Mouse (Mus musculus) bone marrow macrophage, adult 2 months (primary cell): ENCODE measurements around the gene Rhob. TPM values are rescaled to one million over a fixed set of nuclear protein-coding genes. Genes with fewer than 3 reads are reported as not detected.

Experiments
- H3K27ac ChIP-seq: 2 replicates; pipeline ENCODE4 v1.5.1; 2012; ENCODE audit warnings: low read depth, low read length; ENCODE audit not compliant: insufficient read depth
- H3K4me1 ChIP-seq: 2 replicates; pipeline ENCODE4 v1.6.1; 2012; ENCODE audit warnings: low read length; ENCODE audit not compliant: control insufficient read depth, insufficient read depth
- H3K4me3 ChIP-seq: 2 replicates; pipeline ENCODE4 v1.5.1; 2012; ENCODE audit warnings: mild to moderate bottlenecking, low read length, moderate library complexity; ENCODE audit not compliant: insufficient read depth
- CTCF ChIP-seq: IDR thresholded peaks from 2 replicates; pipeline ENCODE4 v1.5.1; 2012; ENCODE audit warnings: low read depth, mild to moderate bottlenecking, low read length, moderate library complexity
- POLR2A ChIP-seq: IDR thresholded peaks from 2 replicates; pipeline ENCODE4 v1.6.1; 2012; ENCODE audit warnings: mild to moderate bottlenecking, low read depth, low read length, borderline replicate concordance
- polyA plus RNA-seq: library from polyadenylated mRNA; stranded (reverse); fragments of >200 nt; gene quantifications from 2 replicates; pipeline ENCODE4 v1.2.4, GENCODE M21; 2012; ENCODE audit not compliant: missing spikeins, insufficient read depth, insufficient read length

The Rhob gene
- polyA plus RNA-seq, 1 experiment: 50.1 TPM

- Histone ChIP-seq H3K4me3 (no peak overlapping the region), H3K27ac (no peak overlapping the region), H3K4me1 (no peaks in the 10 kb centered on the region)
- no peak for TF ChIP-seq POLR2A
- TF ChIP-seq CTCF: no peak
Measured at GRCm38 (mm10) chr12:8474836-8475387, 24.9 kb downstream of the Rhob start.

DNA sequence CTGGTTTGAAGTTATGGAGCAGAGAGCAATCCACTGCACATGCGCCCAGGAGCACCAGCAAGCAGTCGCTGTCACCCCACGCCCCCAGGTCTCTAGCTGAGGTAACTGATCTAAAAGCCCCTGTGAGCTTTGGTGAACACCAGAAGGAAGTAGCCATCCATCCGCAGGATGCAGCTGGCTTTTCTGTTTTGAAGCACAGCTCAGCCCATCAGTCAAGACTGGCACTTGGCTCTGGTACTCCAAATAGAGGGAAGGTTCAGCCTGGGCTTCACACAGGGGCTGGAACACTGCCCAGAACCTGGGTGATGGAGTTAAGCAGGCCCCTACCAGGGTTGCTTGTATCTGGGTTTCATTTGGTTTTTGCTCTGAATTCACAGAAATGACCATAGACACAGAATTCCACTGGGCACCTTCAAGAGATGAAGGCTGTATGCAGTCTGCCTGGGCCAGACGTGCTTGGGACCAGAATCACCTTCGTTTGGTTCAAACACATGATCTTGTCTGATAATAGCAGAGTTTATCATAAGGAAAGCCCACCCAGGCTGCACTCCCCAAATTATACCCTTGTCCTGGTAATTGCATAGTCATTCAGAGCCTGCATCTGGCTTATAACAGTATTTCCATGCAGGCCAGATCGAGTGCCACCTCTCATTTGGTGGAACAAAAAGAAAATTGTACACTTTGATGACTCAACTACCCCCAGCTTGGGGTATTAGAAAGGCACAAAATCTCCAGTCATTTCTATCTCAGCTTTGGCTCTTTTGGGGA lies 27.0 kb downstream of the Rhob start:
- Histone ChIP-seq H3K4me1 (no peaks in the 10 kb centered on the region), H3K4me3 (no peak overlapping the region), H3K27ac (no peak overlapping the region)
- TF ChIP-seq POLR2A (no peak), CTCF (no peak)

DNA sequence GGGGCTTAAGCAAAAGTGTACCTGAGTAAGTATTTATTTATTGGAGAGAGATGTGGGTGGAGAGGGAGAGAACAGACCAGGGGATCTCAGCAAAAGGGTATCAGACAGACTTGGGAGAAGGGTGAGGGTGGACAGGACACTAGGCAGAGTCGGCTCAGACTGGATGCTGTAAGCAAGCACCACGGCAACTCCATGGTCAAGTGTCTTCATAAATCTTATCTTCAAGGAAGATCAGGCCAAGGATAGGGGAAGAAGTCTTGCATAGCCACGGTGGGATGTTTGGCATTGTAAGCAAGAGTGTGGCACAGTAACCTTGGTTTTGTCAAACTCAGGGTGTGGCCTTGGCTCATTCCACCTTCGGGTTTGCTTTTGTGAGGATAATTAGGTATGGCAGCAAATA lies 27.8 kb downstream of the Rhob start:
- no peaks in the 10 kb centered on the region for H3K4me1 ChIP-seq
- TF ChIP-seq CTCF (no peak), POLR2A (no peak)
- no peak overlapping the region for H3K4me3 ChIP-seq
- no peak overlapping the region for H3K27ac ChIP-seq

- H3K27ac ChIP-seq: no peak overlapping the region
- H3K4me1 ChIP-seq: no peaks in the 10 kb centered on the region
- H3K4me3 ChIP-seq: no peak overlapping the region
- TF ChIP-seq CTCF (no peak), POLR2A (no peak)
Measured at GRCm38 (mm10) chr12:8470962-8471361, 28.8 kb downstream of the Rhob start.

GRCm38 (mm10) chr12:8469742-8470494 lies 29.9 kb downstream of the Rhob start:
- no peak overlapping the region for H3K27ac ChIP-seq
- H3K4me3 ChIP-seq: no peak overlapping the region
- no peak for TF ChIP-seq CTCF
- TF ChIP-seq POLR2A: no peak
- no peaks in the 10 kb centered on the region for H3K4me1 ChIP-seq

DNA sequence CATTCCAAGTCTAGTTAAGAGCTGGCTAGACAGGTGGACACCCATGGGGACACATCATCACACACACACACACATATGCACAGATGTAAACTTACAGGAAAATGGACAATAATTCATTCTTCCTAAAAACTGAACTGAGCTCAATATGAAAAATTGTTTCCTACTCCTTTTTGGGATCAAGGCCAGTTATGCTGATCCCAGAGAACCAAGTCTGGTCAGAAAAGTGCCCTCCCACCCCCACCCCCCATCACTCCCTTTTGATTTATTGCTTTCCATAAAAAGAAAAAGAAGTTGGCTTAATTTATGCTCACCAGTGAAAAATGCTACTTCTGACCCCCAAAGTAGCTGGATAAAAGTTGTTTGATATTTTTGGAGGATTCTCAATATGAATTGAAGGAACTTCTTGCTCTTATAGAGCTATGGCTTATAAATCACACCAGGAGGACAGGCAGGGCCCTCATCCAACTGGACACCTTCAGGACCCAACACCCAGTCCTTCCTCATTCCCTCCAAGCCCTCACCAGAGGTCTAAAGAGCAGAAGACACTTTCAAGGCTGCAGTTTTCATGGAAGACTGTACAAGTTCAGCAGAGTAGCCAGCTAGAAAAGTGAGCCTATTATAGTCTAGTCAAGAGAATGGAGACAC lies 31.5 kb downstream of the Rhob start:
- no peak for TF ChIP-seq POLR2A
- no peak for TF ChIP-seq CTCF
- Histone ChIP-seq H3K4me3 (no peak overlapping the region), H3K4me1 (no peaks in the 10 kb centered on the region), H3K27ac (no peak overlapping the region)

- TF ChIP-seq POLR2A (no peak), CTCF (no peak)
- no peak overlapping the region for H3K4me3 ChIP-seq
- H3K4me1 ChIP-seq: no peaks in the 10 kb centered on the region
- no peak overlapping the region for H3K27ac ChIP-seq
Measured at GRCm38 (mm10) chr12:8467029-8467924, 32.5 kb downstream of the Rhob start.

DNA sequence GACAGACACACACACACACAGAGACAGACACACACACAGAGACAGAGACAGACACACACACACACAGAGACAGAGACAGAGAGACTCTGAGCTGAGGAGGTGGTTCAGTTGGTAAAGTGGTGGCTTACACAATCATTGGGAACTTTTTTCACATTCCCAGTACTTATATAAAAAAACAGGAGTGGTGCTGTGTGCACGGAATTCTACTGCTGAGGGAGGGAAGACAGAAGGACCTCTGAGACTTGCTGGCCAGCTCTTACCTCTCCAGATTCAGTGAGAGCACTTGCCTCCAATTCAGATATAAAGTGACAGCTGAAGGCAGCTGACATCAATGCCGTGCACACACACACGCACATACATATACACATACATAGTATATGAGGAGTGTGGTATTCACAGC lies 34.1 kb downstream of the Rhob start:
- Histone ChIP-seq H3K27ac (no peak overlapping the region), H3K4me1 (no peaks in the 10 kb centered on the region), H3K4me3 (no peak overlapping the region)
- TF ChIP-seq CTCF (no peak), POLR2A (no peak)

- Histone ChIP-seq H3K4me3 (no peak overlapping the region), H3K27ac (no peak overlapping the region), H3K4me1 (no peaks in the 10 kb centered on the region)
- TF ChIP-seq CTCF: no peak
- no peak for TF ChIP-seq POLR2A
Measured at GRCm38 (mm10) chr12:8464961-8465360, 34.8 kb downstream of the Rhob start.
